Mouse (Mus musculus) mouse embryonic stem cell (cell line): Measurements from ENCODE around the gene Gtf3c4.

Source experiments
- in situ Hi-C, 2 experiments: fragments of 300-500 bp; cut with MboI; formaldehyde crosslinking; loops; 1 replicate in 1 of 2; 3 replicates in 1 of 2; pipeline ENCODE4 v1.14.3; 2019 to 2020; ENCODE audit warnings: low sequenced_read_pairs in 2 of 2, low pct_unique_long_range_greater_than_20kb in 1 of 2, mixed read lengths in 1 of 2; ENCODE audit not compliant: unreplicated experiment in 1 of 2

Gtf3c4 gene

DNA sequence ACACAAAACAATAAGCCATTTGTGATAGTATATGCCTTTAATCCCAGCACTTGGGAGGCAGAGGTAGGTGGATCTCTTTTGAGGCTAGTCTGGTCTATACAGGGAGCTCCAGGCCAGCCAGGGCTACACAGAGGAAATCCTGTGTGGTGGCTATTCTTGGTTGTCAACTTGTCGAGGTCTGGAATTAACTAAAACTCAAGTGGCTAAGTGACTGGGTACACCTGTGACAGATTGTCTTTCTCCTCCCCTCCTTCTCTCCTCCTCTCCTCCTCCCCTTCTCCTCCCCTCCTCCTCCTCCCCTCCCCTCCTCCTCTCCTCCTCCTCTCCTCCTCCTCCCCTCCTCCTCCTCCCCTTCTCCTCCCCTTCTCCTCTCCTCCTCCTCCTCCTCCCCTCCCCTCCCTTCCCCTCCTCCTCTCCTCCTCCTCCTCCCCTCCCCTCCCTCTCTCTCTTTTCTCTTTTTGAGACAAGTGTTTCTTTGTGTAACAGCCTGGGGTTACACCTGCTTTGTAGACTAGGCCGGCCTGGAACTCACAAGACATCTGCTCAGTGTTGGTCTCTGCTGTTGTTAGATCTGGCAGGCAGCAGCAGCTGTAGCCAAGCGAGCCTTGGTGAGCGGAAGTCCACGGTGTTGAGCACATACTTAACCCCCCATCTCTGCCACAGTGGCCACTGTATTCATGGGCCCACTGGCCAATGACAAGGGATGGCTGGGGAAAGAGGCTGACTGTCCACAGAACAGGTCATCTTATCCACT is 29.7 kb downstream of the Gtf3c4 start:
- in situ Hi-C loops: no loop called here

DNA sequence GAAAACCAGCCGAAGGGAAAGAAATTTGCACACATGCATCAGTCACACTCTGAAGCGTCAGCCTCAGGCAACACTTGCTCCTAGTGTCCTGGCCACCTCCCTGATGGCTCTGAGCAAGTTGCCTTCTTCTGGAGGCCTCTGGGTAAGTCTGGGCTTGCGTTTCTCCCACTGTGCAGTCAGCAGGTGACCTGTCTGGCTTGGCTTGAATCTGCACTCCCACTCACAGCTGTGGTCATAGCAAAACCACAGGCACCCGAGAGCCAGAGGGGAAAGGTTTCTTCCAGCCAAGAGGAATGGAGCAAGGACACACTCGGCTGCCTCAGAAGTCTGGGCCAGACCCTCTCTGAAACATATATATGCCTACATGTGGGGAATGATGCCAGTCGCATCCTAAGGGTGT is 31.3 kb downstream of the Gtf3c4 start:
- in situ Hi-C loops: no loop called here

DNA sequence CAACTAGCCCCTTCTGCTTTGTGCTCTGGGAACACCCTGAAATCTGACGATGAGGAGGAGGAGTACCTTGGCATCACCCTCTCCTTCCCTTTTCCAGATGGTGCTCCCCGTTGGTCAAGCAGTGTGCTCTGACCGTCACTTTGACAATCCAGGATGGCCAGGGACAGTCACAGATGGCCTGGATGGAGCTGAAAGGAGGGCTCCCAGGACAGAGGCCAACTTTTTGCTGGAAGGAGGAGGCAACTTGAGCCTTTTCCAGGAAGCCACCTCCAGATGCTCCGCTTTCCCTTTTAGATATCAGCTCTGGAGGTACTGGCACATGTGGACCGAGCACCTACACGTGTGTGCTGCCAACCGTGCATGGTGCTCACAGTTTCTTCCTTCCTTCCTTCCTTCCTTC is 36.8 kb downstream of the Gtf3c4 start:
- in situ Hi-C loops: no loop called here

DNA sequence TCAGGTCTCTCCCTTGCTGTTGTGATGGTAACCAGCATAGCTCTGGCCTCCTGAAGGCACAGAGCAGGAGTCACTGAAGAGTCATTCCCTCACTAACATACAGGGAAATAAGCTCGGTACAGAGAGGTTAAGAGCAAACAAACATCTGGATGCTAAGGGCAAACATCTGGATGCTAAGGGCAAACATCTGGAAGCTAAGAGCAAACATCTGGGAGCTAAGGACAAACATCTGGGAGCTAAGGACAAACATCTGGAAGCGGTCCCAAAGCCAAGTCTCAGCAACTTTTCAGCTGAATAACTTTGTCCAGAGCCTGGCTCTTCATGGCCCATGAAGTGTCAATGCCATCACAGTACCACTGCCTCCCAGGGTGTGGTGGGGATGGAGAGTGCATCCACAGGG is 40.6 kb downstream of the Gtf3c4 start:
- in situ Hi-C loops: no loop called here

DNA sequence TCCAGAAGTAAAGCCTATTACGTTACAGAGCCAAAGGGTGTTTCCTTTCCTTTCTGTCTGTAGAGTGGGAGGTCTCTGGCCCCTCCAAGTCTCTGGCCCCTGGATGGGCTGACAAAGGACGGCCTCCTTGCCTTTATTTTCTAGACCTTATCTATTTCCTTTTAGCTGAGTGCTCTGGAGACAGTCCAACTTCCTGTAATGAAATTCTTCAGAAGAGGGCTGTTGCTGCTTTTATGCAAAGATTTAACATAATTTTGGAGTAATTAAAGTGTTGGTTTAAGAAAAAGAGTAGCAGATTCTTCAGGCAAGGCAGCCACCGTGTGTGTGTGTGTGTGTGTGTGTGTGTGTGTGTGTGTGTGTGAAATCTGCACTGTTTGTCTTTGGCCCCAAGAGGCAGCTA is 41.8 kb downstream of the Gtf3c4 start:
- in situ Hi-C loops: no loop called here

DNA sequence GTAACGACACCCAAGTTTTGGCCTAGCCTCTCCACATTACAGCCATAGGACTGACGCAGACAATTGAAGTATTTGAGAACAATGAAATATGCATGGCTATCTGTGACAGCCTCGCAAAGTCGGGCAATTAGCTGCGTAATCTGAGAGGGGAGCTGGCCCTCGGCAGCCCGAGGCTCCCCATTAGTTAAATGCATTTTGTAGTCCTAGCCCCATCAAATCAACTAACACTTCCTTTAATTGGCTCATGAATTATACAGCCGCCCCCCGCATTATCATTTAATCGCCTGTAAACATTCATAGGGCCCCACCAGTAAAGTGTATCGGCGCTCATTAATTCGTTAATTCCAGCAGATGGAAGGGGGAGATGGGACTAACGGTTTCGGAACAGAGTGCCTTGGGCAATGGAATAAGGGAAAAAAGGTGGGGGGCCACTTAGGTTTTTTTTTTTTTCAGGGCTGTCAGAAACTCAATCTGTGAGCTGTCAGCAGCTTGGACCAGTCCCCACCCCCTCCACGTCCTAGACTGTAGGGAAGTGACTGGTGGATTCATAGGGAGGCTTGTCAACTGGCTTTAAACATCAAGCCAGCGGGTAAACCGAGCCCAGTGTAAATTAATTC is 42.6 kb downstream of the Gtf3c4 start:
- in situ Hi-C loops: no loop called here

DNA sequence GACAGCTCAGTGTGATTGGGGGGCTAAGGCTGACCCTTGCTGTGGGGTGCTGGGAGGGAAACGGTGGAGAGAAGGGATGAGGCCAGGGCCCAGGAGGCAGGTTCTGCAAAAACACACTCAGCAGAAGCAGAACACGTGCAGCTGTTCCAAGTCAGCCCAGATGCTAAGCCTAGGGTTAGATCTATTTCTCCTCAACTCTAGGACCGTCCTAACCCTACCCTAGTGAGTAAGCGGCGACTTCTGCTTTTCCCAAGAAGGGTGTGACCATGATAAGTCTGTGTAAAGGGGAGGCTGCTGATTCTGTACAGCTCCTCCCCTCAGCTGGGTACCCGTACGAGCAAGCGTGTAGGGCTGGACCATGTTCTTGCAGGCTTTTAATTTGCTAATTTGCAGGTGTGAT is 43.9 kb downstream of the Gtf3c4 start:
- in situ Hi-C loops: no loop called here

DNA sequence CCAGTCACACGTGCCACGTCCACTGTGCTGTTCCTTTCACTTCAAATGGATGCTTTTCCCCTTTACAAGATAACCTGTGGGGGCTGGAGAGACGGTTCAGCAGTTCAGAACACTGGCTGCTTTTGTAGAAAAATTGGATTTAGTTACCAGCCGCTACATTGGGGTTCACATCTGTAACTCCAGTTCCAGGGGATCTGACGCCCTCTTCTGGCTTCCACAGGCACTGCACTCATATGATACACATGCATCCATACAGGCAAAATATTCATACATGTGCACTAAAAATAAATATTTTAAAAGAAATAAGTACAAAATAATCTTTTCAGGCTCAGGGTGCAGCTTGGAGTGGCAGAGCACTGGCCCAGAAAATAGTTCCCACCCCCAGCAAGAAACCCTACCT is 45.5 kb downstream of the Gtf3c4 start:
- in situ Hi-C loops: loop anchor here in 1 of 2 experiments (5.0 kb wide), 1 partner anchor 37 kb away; no protein-coding TSS in a partner anchor

DNA sequence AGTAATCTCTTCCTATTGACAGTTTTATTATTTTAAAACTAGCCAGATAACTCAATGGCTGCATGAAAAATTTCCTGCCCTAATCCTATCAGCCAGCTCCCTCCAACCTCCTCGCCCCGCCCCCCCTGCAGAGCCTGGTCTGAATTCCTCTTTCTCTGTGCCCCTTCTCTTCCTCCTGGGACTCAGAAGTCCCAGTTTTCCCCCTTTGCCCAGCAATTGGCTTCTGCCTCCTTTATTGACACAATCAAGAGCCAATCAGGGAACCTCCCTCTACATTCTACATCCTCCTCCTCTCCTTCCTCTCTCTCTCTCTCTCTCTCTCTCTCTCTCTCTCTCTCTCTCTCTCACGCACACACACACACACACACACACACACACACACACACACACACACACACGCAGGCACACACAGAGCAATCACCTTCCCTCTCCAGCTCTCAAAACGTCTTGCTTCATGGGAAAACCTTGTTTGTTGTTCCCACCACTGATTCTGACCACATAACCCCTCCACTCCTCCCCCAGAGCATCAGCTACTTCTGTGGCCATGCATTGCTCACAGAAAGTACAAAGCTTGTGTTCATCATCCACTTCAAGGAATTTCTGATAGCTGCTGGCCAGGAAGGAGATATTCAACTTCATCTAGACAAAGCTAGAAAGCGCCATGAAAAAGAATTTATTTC is 47.1 kb downstream of the Gtf3c4 start:
- in situ Hi-C loops: loop anchor here in 1 of 2 experiments (5.0 kb wide), 1 partner anchor 36 kb away; no protein-coding TSS in a partner anchor

DNA sequence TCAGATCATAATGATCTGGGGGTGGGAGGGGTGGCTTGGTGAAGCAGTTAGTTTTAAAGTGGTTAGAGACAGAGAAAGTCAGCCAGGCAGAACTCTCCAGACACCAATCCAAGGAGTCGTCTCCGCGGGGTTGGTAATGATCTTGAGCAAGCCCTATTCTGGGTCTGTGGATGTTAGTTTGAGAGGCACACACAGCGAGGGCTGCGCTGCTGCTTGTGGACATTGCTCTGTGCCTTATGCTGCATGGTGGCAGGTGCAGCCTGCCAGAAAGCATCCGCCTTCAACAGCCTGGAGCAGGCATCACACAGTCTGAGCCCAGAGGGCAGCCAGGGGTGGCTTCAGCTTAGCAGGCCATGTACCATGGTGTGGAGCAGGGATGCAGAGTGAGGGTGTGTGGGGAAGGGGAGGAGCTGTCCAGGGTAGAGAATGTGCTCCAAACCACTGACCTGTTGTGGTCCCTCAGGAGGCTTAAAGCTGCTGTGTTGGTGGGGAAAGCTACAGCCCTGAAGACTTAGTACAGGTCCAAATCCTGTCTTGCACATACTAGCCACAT is 53.0 kb downstream of the Gtf3c4 start:
- in situ Hi-C loops: no loop called here

DNA sequence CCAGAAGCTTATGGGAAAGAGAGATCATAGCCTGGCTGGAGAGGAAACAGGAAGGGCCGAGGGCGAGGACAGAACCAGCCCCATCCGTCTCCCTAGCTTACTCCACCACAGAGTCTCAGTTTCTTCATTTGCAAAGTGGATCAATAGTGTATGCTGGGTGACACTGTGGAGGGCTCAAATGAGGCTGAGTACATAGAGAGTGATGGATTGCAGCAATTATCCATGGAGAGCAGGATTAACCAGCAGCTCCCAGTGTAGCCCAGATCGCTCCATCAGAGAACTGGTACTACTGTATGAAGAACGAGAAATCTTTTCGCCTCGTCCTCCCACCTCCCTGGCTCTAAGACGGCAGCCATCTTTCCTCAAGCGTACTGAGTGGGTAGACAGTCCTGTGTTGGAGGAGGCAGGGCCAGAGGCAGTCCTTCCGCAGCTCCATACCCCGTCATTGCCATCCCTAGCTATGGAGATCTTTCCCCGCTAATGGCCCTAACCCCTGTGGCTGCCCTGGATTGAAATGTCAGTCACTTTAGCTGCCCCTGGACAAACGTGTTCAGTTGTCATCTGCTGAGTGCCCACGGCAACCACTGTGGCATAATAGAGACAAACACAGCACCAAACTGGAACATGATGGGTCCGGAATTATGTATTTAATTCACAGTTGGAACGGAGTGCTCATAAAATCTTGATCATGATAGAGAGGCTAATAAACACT is 53.6 kb downstream of the Gtf3c4 start:
- in situ Hi-C loops: no loop called here

DNA sequence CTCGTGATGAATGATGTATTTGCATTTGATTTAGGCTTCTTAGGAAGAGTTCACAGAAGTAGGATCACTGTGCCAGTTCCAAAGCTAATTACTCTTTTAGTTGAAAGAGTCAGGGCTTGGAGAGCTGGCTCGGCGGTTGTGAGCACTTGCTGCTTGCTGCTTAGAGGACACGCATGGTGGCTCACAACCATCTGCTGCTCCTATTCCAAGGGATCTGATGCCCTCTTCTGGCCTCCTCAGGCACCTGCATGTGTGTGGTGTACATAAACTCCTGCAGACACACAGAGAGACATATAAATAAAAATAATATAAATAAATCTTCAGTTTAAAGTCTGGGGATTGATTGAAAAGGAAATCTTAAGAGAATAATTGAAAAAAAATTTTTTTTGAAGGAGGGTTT is 58.9 kb downstream of the Gtf3c4 start:
- in situ Hi-C loops: no loop called here

DNA sequence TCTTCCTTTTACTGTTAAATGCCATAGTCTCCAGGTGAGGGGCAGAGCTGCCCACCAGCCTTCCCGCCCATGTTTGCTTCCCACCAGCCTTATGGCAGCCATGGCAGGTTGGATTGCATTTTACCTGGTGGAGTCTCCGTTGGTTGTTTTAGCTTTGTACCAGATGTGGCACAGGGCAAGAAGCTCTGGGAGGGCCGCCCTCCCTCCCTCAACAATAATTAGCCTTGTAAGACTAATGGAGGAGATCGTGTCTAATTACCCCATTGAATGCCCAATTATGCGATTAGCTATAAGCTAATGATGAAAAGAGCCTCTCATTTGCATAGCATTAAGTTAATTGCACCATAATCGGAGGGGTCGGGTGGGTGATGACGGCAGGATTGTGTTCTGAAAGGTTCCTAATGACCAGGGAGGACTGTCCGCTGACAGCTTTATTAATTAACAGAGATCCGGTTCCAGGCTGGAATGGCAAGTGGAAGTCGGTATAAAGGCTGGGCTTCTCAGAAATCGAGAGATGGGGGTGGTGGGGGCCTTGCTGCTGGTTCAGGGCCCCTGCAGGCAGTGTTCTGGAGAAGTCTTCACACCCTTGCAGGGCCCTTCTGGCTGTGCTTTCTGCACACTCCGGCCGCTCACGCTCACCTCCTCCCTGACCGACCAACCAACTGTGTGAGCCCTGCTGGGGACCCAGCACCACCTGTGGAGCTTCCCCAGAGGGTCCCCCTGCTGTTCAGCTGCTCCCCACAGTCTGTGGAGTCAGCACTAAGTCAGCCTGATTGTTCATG is 60.0 kb downstream of the Gtf3c4 start:
- in situ Hi-C loops: no loop called here

DNA sequence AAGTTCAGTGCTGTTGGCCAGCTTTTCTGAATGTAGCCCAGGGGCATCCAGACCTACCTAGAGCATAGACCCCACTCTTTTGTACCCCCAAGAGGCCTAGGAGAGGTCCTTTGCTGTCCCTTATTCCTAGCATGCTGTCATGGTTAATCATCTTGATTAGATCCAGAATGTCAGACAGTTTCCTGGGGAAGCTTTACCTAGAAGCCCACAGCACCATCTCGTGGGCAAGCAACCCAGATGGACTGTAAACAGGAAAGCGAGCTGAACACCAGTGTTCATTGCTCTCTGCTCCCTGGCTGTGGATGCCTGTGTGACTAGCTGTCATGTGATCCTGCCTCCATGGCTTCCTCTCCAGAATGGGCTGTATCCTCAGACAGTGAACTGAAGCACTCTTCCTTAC is 63.4 kb downstream of the Gtf3c4 start:
- in situ Hi-C loops: no loop called here

DNA sequence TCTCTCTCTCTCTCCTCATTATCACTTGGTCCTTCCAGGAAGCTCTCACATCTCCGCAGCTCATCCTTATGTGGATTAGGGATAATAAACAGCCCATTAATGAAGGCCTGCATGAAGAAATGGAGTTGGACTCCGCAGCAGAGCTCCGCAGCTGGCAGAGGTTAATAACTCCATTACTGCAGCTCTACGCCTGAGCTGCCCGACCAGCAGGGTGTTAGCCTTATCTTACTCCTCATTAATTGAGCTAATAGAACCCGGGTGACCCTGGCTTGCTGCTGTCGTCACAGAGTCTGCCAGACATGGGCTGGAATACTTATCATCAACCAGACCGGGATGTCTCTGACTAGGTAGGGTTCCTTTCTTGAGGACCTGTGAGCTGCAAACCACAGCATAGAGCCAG is 66.1 kb downstream of the Gtf3c4 start:
- in situ Hi-C loops: no loop called here
